Mouse (Mus musculus): ENCODE data around the gene Ckap2.
"Not testable (repeated sequence)": the region's sequence is repeated elsewhere in the genome, so short reads cannot be mapped to it uniquely, and the experiment has no call there.

Gene Ckap2

GRCm38 (mm10) chr8:22148367-22148740 is 37.3 kb downstream of the Ckap2 start:
- DNase-seq = no peak

DNA sequence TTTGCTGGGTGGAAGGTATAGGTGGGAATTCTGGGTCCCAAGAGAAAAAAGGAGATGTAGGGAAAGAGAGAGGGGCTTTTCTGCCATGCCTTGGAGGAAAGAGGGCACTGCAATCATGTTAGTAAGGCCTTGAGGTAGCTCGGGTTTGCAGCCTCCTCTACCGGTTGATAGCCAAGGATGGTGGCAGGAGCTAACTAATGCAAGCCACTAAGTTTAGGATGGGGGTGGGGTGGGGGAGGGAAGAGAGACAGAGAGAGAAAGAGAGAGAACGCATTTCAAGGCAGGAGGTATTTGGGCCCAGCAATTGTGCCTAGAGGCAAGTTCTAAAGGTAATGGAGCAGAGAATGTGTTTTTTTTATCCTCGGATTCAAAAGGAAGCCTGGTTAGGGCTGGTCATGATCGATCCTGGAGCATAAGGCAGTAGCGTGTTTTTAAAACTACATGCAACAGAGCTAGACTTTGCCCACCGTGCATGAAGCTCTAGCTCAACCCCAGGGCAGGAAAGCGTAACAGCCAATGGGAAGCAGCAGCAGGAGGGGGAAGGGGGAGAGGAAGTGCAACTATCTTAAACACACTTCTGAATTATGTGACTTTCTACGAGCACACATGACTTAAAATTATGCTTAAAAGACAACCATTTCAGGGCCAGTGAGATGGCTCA is 37.8 kb downstream of the Ckap2 start:
- DNase-seq = no peak

DNA sequence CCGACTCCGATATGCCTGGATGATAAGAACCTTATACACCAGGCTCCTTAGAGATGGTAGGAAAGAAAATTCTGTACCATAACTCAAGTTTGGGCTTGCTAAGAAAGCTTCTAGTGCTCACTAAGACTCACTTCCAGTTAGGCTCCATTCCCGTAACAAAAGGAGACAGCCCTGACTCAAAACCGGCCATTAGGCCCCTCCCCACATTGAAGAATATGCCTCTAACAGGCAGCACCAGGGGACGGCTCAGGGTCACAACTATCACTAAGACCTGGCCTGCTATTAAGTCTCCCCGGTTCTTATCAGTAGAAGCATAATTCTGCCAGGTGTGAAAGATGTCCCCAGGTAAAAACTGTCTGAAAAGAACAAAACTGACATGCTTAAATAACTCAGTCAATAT is 39.8 kb downstream of the Ckap2 start:
- DNase-seq = no peak

DNA sequence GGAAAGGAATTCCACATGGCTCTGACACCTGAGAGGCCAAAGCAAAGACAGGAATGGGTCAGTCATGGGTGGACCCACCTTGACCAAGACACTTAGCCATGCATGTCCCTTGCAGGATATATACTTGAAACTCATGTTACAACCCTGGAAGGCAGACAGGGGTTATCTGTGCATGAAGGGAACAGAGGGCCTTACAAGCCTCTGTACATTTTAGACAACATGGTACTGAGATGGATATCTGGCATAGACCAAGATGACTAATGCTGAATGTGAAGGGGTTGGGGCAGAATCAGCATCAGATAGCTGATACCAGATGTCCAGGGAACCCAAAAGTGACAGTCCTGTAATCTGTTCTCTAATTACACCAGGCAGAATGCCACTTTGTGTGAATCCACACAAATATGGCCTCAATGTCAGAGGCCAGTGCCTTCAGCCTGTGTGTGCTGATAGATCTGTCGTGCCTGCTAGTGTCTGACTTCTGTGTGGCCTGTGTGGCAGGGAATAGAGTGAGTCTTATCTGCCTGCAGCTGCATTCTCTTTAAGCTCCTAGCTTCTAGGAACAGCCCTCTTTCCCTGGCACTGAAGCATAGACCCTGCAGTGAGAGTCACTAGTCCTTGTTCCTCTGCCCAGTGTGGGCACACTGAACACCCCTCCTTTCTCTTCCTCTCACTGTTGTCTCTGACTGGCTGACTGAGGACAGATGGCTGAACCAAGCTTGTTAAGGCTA is 41.7 kb downstream of the Ckap2 start:
- DNase-seq = no peak

GRCm38 (mm10) chr8:22142592-22142991 is 43.0 kb downstream of the Ckap2 start:
- DNase-seq = no peak

DNA sequence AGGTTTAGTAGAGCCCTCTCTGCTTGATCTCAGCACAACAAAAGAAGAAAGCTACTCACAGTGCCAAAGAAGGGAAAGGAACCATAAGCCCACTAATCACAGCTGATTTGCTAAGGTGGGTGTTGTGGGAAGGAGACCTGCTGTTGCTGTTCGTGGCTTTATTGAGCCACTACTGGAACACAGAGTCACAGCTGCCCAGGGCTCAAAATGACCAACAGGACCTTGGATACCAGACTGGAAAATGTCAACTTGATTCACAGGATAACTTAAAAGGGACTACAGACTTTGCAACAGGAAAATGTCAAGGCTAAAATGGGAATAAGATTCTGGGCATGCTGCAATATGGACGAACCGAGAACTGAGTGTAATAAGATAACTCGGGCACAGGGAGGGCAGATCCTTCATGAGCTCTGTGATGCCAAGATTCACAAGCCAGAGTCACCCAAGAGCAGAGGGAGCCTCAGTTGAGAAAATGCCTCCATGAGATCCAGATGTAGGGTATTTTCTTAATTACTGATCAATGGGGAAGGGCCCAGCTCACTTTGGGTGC is 43.7 kb downstream of the Ckap2 start:
- DNase-seq = no peak

- DNase-seq = not testable (repeated sequence)
Measured at GRCm38 (mm10) chr8:22136462-22136861, 49.2 kb downstream of the Ckap2 start.

- no peak for DNase-seq
Measured at GRCm38 (mm10) chr8:22134750-22135135, 50.9 kb downstream of the Ckap2 start.

- no peak for DNase-seq
Measured at GRCm38 (mm10) chr8:22134078-22134749, 51.4 kb downstream of the Ckap2 start.

DNA sequence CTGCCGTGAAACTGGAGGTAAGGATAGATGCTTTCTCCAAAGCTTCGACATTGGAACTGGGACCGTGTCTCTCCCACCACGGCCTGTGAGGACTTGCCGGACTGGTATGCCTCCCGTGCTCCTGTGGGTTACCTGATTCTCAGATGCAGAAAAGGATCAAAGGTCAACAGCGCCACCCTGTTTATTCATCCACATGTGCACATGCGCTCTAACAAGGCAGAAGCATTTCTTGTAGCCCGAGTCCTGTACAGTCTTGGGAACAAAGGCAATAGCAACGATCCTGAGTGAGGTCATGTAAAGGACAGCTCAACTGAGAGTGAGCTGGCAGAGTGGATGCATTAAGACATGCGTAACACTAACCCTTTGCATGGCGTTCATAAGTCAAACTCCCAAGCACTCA is 53.6 kb downstream of the Ckap2 start:
- DNase-seq = no peak

DNA sequence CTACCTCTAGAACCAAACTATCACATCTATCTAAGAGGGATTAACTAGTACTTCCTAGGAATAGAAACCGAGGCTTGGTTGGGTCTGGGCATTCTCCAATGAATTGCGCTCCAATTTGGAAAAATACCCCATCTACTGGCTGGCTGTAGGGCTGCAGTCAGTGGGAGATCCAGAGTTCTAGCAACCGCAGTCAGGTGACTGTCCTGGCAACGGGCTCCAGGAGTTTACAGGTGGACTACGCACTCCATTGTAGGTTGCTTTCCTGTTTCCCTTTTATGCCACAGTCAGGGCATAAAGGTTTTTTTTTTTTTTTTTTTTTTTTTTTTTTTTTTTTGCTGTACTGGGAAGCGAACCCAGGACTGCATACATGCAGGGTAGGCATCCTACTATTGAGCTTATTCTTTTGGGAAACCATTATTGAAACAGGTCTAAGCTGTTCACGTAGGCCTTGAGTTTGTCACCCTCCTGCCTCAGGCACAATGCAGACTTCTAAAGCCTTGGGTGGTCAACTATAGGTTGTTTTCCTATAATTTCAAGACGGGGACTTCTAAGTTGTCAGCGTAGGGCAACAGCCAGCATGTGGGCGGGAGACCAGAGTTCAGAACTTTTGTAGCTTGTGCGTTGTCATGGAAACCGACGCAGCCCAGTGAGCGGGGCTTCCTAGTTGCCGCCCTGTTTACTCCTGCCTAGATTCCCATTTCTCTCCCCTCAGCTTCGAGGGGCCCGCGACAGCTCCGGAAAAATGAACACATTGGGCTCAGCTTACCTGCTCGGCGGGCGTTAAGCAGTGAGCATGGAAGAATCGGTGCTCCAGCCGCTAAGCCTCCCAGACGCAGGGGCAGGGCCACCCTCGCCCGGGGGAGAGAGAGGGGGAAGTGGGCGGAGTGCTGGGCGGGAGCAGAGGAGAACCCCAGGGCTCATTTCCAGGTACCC is 61.1 kb downstream of the Ckap2 start, which contains the start of gene Nek5:
Nek5 (minus strand) TSS at position 834 of the 933 bp plus-strand sequence.
- DNase-seq = peak; percentile 19 to 31
